11 mouse cellular contexts compared by ENCODE assay signal in the genomic region with DNA sequence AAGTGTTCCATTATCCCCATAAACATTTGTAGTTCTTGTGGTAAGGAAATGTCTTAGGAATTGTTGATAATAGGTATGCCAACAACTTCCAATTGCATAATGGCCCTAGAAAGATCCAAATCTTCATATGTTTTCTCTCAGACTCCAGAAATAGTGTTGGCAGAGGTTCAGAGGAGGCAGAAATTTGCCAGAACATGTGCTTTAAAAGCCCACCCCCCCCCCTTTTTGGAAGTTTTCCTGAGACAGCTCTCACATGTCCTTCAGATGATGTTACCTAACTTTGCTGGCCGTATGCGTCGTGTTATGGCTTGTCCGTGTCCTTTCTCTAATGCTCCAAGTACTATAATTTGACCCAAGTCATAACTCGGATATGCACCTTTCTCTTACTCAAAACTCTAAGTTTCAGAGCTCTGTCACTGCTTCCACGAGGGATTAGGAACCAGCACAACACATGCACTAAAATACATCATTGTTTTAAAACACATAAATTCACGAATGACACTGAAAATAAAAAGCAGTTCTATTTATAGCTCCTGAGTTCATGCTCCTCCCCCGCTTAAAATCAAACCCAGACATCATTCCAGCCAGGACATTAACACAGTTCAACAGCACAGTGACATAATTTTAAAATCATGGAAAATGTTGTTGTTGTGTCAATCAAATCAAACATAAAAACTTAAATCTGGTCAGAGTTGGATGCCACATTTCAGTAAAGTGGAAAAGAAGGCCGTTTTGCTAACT.
A peak's percentile ranks its signal among the peaks of the same experiment; 100 is the strongest.
DNase-seq lines count a peak whose midpoint lies in the region; ATAC-seq lines count a peak whose summit lies in the region.
"Had no signal": no experiment of that assay in that cellular context is flagged by ENCODE, and none has a peak within 500 bp of the region (broad histone marks: within the 10 kb centered on the region; RNA-seq: fewer than 3 reads in every experiment).

No protein-coding gene starts in this region.

- ATAC-seq in limb, embryonic 15.5 days (ENCODE audit: insufficient number of reproducible peaks, low FRiP score, low TSS enrichment, low read depth), result peak; percentile 49; the same call in 1 of the 2 replicates

- no peak overlapping the region for H3K4me3 ChIP-seq in limb, embryonic 15.5 days
- H3K4me3 ChIP-seq in hindbrain, embryonic 10.5 days, result no peak overlapping the region
- H3K4me3 ChIP-seq: myocyte had no signal

- H3K9ac ChIP-seq in limb, embryonic 15.5 days, result no peak overlapping the region

- peak; percentile 7 for DNase-seq in embryo, embryonic 10.5 days (ENCODE audit: low spot score)
- no peak for DNase-seq in embryo, embryonic 9.5 days (ENCODE audit: extremely low spot score)
- DNase-seq in NIH3T3 (ENCODE audit: low read depth), result peak; percentile 95
- peak; percentile 23 for DNase-seq in gastrocnemius, postnatal 10 days
- DNase-seq in layer of hippocampus, adult 8-10 months (ENCODE audit: low spot score in 2 of 2), result no peak
- DNase-seq in hindbrain, embryonic 10.5 days (ENCODE audit: low spot score), result no peak
- no peak for DNase-seq in natural killer cell, adult 2 months (ENCODE audit: low spot score in 2 of 2)
- DNase-seq: cerebellum, postnatal 25 days; right cerebral cortex, postnatal 4 days had no signal

- H3K27ac ChIP-seq in limb, embryonic 15.5 days, result peak overlapping the region; percentile 78
- no peak overlapping the region for H3K27ac ChIP-seq in hindbrain, embryonic 10.5 days

- H3K4me1 ChIP-seq in limb, embryonic 15.5 days, result peaks cover 5% of the 10 kb centered on the region; the same call in 1 of the 2 replicates
- no peaks in the 10 kb centered on the region for H3K4me1 ChIP-seq in hindbrain, embryonic 10.5 days (replicated peaks)

- H3K9me3 ChIP-seq in limb, embryonic 15.5 days, result no peaks in the 10 kb centered on the region
- no peaks in the 10 kb centered on the region for H3K9me3 ChIP-seq in hindbrain, embryonic 10.5 days

- 21% methylated on average over 9 of the region's 9 CpGs for WGBS in limb, embryonic 15.5 days
- WGBS in hindbrain, embryonic 10.5 days, result 86% methylated on average over 9 of the region's 9 CpGs

- H3K36me3 ChIP-seq in limb, embryonic 15.5 days, result no peaks in the 10 kb centered on the region
- no peaks in the 10 kb centered on the region for H3K36me3 ChIP-seq in hindbrain, embryonic 10.5 days

- H3K27me3 ChIP-seq in limb, embryonic 15.5 days, result no peaks in the 10 kb centered on the region
- H3K27me3 ChIP-seq in hindbrain, embryonic 10.5 days (ENCODE audit: insufficient read depth, poor library complexity, severe bottlenecking), result no peaks in the 10 kb centered on the region

- no peak overlapping the region for H3K4me2 ChIP-seq in limb, embryonic 15.5 days

Comparison
In these comparisons a context has a peak if more than half of its experiments do, and no peak if none do; other contexts are left out.
1. DNase-seq: peak in embryo, embryonic 10.5 days (single experiment), NIH3T3 (single experiment) and gastrocnemius, postnatal 10 days (single experiment); none in embryo, embryonic 9.5 days (single experiment), layer of hippocampus, adult 8-10 months (0 of 2), hindbrain, embryonic 10.5 days (single experiment) and natural killer cell, adult 2 months (0 of 2).